Mouse (Mus musculus) erythroblast, embryonic 14.5 days (primary cell): ENCODE measurements at regions not wholly inside any gene's neighbourhood (a gene's known extent, or its start where the extent isn't known, plus 50 kb on each side); places are given as distances from the start of the nearest gene placed in this dataset.

Experiments
- H3K27me3 ChIP-seq: 2 replicates; pipeline ENCODE4 v1.6.1; 2012; ENCODE audit warnings: inconsistent platforms; ENCODE audit not compliant: control insufficient read depth
- H3K36me3 ChIP-seq: 2 replicates; pipeline ENCODE4 v1.6.1; 2012; ENCODE audit warnings: mild to moderate bottlenecking, inconsistent platforms; ENCODE audit not compliant: control insufficient read depth
- H3K4me1 ChIP-seq: 2 replicates; pipeline ENCODE4 v1.6.1; 2012; ENCODE audit warnings: inconsistent platforms; ENCODE audit not compliant: control insufficient read depth
- H3K4me3 ChIP-seq: replicated peaks from 2 replicates; pipeline ENCODE3; 2012; ENCODE audit warnings: moderate library complexity, mild to moderate bottlenecking, inconsistent platforms
- H3K9me3 ChIP-seq: 2 replicates; pipeline ENCODE4 v1.6.1; 2012; ENCODE audit warnings: low read length, inconsistent platforms, mixed read lengths; ENCODE audit not compliant: control insufficient read depth
- GATA1 ChIP-seq: IDR thresholded peaks from 2 replicates; pipeline ENCODE4 v1.6.1; 2012; ENCODE audit warnings: low read length, inconsistent platforms, mixed read lengths
- TAL1 ChIP-seq: IDR thresholded peaks from 3 replicates; pipeline ENCODE4 v1.6.1; 2012; ENCODE audit warnings: low read length, inconsistent platforms, mixed read lengths

DNA sequence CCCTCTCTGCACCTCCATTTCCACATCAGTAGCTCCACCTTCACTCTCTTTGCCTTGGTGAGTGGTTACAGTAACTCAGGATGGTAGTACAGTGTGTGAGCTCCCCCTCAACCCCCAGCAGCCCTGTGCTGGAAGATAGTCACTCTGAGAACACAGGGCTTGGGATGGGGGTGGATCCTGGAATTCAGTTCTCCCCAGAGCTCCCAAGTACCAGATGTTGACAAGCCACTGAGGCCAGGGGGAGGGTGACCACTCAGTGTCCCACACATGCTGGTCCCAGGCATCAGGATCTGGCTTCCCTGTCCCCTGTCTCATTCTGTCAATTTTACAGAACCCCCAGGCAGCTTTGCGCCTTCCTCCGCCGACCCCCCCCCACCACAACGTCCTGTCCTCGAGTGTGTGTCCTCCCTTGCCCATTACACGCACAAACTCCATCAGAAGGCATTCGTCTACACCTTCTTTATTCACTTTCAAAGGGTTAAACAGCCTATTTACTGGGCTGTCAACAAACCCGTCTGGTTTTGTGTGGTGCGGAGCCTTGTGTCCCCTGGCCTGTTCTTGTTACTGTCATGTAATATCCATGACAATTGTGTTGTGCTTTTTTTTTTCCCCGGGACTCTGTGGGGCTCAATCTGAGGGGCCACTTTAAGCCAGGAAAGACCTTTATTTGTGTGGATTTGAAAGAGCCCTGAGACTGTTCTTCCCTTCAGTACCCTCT is 194.6 kb upstream of the Irx3 start:
- Histone ChIP-seq H3K27me3 (peaks cover 3% of the 10 kb centered on the region; the same call in 1 of the 2 replicates), H3K9me3 (no peaks in the 10 kb centered on the region; the same call in 1 of the 2 replicates), H3K4me3 (no peak overlapping the region), H3K4me1 (no peaks in the 10 kb centered on the region), H3K36me3 (no peaks in the 10 kb centered on the region)
- TF ChIP-seq GATA1 (no peak), TAL1 (no peak)

DNA sequence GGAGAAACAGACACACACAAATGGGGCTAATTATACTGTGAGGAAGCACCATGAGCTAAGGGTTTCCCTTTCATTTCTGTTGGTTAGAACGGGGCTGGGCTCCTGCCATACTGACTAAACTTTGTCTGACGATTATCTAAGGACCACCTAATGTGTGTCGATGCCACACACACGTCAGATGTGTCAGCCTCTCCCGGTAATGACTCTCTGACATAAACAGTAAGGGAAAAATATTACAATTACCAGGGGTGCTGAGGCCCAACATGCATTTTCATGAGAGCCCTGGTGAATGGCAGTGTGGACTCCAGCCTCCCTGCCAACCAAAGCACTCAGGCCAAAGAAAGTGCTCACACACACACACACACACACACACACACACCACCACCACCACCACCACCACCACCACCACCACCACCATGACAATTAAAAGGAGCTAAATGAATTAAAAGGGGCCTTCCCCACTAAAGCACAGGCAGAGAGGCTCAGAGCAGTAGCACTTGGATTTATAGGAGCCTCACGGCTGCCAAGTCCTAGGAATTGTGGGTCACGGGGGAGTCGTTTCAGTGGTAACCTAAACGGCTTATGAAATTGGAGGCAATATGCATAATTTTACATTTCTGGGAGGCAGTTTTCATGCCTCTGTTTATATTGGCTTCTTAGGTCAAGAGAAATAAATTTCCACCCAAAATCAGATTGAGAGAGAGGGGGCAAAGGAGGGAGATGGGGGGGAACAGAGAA is 193.7 kb upstream of the Irx3 start:
- Histone ChIP-seq H3K9me3 (no peaks in the 10 kb centered on the region; the same call in 1 of the 2 replicates), H3K4me3 (no peak overlapping the region), H3K4me1 (no peaks in the 10 kb centered on the region), H3K36me3 (no peaks in the 10 kb centered on the region), H3K27me3 (peaks cover 8% of the 10 kb centered on the region)
- no peak for TF ChIP-seq GATA1
- TF ChIP-seq TAL1: no peak

DNA sequence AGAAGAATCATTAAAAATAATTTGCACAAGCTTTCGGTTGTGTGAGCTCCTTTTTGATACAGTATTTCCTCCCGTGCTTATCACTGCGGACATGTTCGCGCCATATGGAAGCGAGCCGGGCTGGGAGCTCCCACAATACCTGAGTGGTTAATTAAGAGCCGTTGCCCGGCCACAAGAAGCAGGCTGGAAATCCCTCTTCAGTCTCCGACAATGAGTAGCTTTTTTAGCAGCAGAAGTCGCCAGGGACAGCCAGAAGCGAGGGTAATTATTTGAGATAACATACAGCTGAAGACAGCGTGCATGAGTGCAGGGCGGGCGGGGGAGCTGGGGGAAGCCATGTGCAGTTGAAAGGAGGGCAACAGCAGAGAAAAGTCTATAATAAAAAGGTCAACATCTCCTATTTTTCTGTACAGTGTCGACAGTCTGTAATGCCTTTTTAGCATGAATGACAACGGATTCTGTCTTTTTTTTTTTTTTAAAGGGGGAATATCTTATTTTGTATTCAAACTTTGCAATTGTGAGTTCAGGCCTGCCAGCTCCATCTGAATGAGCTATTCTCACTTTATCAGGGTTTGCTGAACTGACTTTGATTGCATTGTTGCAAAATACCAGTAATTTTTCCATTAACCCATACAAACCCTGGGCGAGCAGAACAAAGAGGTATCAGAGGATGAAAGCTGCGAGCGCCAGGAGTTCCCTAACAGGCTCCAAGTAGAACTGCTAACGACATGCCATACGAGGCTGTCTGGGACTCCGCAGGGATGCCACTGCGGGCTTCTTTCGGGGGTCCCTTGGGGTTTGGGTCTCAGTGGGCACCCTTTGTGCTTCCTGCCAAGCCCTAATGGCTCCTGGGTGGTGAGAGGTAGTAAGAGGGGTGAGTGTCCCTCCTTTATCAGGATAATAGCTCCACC is 189.9 kb upstream of the Irx3 start:
- Histone ChIP-seq H3K36me3 (no peaks in the 10 kb centered on the region), H3K9me3 (peaks cover 3% of the 10 kb centered on the region; the same call in 1 of the 2 replicates), H3K27me3 (peaks cover 11% of the 10 kb centered on the region), H3K4me1 (no peaks in the 10 kb centered on the region), H3K4me3 (no peak overlapping the region)
- TF ChIP-seq GATA1 (no peak), TAL1 (no peak)

DNA sequence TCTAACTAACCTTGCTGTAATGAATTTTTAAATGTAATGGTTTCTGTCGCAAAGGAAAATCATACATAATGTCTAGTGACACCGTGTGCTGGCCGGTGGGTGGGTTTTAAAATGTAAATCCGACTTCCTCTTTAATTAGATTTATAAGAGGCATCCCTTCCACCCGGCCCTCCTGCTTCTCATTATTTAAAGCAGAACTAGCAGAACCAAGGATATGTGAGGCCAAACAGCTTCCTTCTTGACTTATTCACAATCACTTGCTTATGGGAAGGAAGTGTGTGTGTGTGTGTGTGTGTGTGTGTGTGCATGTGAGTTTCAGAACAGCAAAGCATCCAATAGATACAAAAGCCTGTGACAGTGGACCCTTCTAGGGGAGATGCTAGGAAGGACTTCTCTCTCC is 189.1 kb upstream of the Irx3 start:
- H3K4me3 ChIP-seq: no peak overlapping the region
- no peaks in the 10 kb centered on the region for H3K4me1 ChIP-seq
- TF ChIP-seq TAL1 (no peak), GATA1 (no peak)
- H3K36me3 ChIP-seq: no peaks in the 10 kb centered on the region
- H3K9me3 ChIP-seq: peaks cover 3% of the 10 kb centered on the region; the same call in 1 of the 2 replicates
- peaks cover 11% of the 10 kb centered on the region for H3K27me3 ChIP-seq

DNA sequence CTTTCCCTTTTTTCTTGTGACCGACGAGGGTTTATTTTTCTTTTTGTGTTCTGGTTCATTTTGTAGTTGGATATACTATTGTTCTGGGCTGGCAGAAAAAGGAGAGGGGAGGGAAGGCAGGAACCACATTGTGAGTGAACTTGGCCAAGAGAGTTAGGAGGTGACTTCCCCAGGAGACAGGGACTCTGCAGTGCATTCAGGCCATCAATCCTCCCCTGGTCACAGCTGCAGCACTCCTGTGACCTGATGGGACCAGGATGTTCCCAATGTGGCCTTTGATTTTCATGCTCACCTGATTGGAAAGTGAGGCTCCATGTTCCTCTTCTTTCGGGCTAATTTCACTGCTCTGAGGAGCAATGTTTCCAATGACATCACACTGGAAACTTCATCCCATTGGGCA is 188.2 kb upstream of the Irx3 start:
- Histone ChIP-seq H3K4me1 (no peaks in the 10 kb centered on the region), H3K27me3 (peaks cover 11% of the 10 kb centered on the region), H3K9me3 (peaks cover 3% of the 10 kb centered on the region; the same call in 1 of the 2 replicates)

DNA sequence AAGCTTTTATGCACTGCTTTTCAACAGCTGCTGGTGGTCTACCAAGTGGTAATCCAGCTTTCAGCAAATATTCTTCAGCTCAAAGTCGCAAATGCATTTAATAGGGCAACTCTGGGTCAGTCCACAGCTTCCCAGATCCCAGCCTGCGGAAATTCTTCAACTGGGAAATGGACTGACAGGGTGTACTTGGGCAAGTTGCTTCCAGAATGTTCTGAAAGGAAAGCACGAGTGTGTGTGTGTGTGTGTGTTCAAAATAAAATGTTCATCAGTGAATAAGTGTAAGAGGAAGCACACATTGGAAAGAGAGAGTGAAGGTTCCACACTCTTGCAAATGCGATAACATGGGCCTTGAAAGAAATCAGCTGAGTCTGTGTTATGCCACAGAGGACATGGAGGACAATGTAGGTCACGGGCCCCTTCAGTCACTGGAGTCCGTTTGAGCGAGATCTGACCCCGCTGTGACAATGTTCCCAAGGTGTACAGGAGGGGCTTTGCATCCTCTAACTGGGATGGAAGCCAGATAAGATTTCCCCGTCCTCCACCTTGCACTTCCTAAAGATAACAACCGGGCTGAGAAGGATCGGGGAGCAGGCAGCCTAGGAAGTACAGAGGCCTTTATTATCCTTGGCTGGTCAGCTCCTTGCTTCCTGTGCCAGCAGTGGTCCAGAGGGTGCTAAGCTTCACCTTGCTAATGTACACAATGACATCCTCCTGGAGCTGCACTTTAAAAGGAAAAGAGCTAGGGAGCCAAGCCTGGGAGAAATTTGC is 187.2 kb upstream of the Irx3 start:
- Histone ChIP-seq H3K4me3 (no peak overlapping the region), H3K36me3 (no peaks in the 10 kb centered on the region), H3K9me3 (peaks cover 3% of the 10 kb centered on the region; the same call in 1 of the 2 replicates), H3K4me1 (no peaks in the 10 kb centered on the region), H3K27me3 (peaks cover 11% of the 10 kb centered on the region)
- TF ChIP-seq GATA1 (no peak), TAL1 (no peak)

More for the DNA sequence above, 188.2 kb upstream of the Irx3 start:
- no peak for TF ChIP-seq TAL1
- no peak for TF ChIP-seq GATA1
- Histone ChIP-seq H3K36me3 (no peaks in the 10 kb centered on the region), H3K4me3 (no peak overlapping the region)

DNA sequence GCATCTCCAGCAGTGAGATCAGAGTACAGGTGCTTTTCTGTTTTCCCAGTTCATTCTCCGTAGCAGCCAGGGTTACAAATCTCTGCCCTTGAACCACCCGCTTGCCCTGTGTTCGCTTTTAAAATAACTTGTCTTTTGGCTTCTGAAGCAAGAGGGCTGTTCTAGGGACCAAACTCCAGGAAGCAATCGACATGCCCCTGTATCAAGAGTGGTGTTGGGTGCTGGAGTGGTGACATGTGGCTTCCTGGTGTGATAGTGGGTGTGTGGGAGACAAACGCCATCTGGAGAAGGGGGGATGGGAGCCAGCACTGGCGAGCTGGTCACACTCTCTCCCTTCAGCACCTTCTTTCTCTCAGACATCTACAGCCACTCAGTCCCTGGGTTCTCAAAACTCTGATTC is 186.0 kb upstream of the Irx3 start:
- Histone ChIP-seq H3K4me1 (no peaks in the 10 kb centered on the region), H3K36me3 (no peaks in the 10 kb centered on the region), H3K9me3 (peaks cover 3% of the 10 kb centered on the region; the same call in 1 of the 2 replicates), H3K27me3 (peaks cover 11% of the 10 kb centered on the region), H3K4me3 (no peak overlapping the region)
- TF ChIP-seq TAL1: no peak
- no peak for TF ChIP-seq GATA1

DNA sequence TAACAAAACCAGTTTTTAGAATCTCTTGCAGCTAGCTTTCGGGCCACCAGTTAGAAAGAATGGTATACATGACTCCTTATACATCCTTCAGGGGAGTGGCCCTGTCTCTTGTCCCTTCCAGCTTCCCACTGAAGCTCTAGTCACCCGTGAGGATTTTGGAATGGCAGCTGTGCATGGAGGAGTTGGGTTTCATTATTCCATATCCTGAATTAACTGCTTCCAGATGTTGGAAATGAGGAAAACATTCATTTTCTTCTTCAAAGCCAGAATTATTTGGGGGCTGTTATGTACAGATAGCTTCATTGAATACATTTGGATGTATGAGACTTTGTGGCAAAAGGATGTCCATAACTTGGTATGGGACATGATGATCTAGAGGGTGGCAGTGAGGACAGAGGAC is 181.3 kb upstream of the Irx3 start:
- Histone ChIP-seq H3K36me3 (no peaks in the 10 kb centered on the region), H3K9me3 (peaks cover 3% of the 10 kb centered on the region; the same call in 1 of the 2 replicates), H3K4me3 (no peak overlapping the region), H3K27me3 (no peaks in the 10 kb centered on the region), H3K4me1 (no peaks in the 10 kb centered on the region)
- TF ChIP-seq TAL1 (no peak), GATA1 (no peak)
